Mouse (Mus musculus): Measurements from ENCODE around the gene Vti1b. TPM values are rescaled to one million over a fixed set of nuclear protein-coding genes. Genes with fewer than 3 reads are reported as not detected.

Vti1b gene
- polyA plus RNA-seq, 1 experiment, result 25.8 TPM

DNA sequence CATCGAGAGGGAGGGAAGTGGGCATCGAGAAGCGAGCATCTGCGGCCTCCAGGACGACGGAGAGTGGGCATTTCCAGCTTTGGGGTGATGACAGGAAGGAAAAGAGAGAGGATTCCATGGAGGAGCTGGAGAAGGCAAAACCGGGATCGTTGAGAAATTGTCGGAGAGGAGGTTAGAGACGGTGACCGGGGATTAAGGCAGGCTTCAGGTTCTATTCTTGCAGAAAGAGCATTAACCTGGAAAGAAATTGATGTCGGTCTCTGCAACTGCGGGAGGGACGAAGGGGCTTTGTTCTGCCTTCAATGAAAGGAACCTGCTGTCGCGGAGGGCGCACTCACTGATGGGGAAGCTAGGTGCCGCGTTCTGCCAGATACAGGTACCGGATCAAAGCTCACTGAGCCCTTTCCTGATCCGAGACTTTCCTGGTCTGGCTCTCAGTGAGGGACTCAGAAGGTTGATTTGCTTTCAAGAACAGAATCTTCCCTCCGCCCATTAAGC lies 41.2 kb downstream of the Vti1b start:
- Histone ChIP-seq H3K36me3 (ENCODE audit: control insufficient read depth, insufficient read depth, low read length) (no peaks in the 10 kb centered on the region), H3K27me3 (ENCODE audit: control insufficient read depth, insufficient read depth, low read length) (peaks cover 14% of the 10 kb centered on the region)

DNA sequence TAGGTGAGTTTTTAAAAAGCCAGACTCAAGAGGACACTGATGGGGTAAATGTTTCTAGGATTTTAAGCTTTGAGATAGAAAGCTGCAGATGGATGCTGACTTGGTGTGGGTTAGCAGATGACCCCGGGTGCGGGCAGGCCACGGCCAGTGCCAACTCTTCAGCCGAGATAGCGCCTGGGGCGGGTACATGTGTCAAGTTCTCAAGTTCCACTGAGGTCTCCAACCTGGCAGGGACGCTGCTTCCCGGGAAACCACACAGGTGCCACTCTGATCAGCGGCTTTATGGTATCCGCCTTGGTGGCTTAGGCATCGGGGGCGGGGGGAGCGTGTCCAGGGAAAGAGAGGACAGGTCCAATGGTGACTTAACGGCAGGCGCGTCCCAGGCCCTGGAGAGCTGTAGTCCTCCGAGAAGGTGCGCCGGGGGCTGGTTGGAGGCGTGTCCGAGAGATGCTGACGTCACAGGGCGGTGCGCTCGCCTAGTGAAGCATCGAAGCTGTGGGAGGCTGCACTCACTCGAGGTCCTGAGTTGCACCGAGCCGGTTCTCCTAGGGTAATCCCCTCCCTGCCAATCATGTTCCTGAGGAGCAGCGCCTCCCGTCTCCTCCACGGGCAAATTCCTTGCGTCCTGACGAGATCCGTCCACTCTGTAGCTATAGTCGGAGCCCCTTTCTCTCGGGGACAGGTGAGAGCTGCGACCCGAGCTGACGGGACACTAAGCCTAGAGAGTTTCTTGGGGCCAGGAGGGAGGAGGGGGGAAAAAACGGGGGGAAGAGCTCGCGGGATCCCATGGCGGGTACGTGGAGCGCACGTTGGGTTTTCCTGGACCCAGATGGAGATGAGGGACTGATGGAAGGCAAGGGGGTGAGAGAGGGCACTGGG lies 41.9 kb downstream of the Vti1b start, which contains the start of gene Arg2:
Gene Arg2 (plus strand): TSS at position 479 of the 879 bp plus-strand sequence.
- WGBS, result 3% methylated on average over 47 of the region's 47 CpGs
- H3K27ac ChIP-seq (ENCODE audit: control insufficient read depth, insufficient read depth, low read length), result no peak within 1 kb of the TSS
- H3K27me3 ChIP-seq (ENCODE audit: control insufficient read depth, insufficient read depth, low read length), result peaks cover 14% of the 10 kb centered on the region
- DNase-seq, result peak; percentile 81
- H3K36me3 ChIP-seq (ENCODE audit: control insufficient read depth, insufficient read depth, low read length), result no peaks in the 10 kb centered on the region
- H3K4me1 ChIP-seq (replicated peaks; ENCODE audit: control insufficient read depth, insufficient read depth, low read length), result peaks cover 9% of the 10 kb centered on the region
- peak within 1 kb of the TSS; percentile 38 for H3K4me3 ChIP-seq (ENCODE audit: control insufficient read depth, insufficient read depth, low read length)
- TF ChIP-seq CTCF (IDR thresholded peaks at IDR 0.05; ENCODE audit: borderline replicate concordance, control insufficient read depth, extremely low read depth, insufficient read depth, low read length, poor library complexity) (no peak), POLR2A (IDR thresholded peaks at IDR 0.05; ENCODE audit: control insufficient read depth, extremely low read depth, insufficient read depth, low read length, poor library complexity) (peak; percentile 24; the same call in 1 of the 2 replicates)

More for the DNA sequence above, 41.2 kb downstream of the Vti1b start:
- Histone ChIP-seq H3K4me3 (ENCODE audit: control insufficient read depth, insufficient read depth, low read length) (peak overlapping the region; percentile 38), H3K4me1 (replicated peaks; ENCODE audit: control insufficient read depth, insufficient read depth, low read length) (peaks cover 9% of the 10 kb centered on the region), H3K27ac (ENCODE audit: control insufficient read depth, insufficient read depth, low read length) (no peak overlapping the region)
- no peak for DNase-seq
- 6% methylated on average over 22 of the region's 22 CpGs for WGBS
- TF ChIP-seq CTCF (IDR thresholded peaks at IDR 0.05; ENCODE audit: borderline replicate concordance, control insufficient read depth, extremely low read depth, insufficient read depth, low read length, poor library complexity) (no peak), POLR2A (IDR thresholded peaks at IDR 0.05; ENCODE audit: control insufficient read depth, extremely low read depth, insufficient read depth, low read length, poor library complexity) (no peak)

DNA sequence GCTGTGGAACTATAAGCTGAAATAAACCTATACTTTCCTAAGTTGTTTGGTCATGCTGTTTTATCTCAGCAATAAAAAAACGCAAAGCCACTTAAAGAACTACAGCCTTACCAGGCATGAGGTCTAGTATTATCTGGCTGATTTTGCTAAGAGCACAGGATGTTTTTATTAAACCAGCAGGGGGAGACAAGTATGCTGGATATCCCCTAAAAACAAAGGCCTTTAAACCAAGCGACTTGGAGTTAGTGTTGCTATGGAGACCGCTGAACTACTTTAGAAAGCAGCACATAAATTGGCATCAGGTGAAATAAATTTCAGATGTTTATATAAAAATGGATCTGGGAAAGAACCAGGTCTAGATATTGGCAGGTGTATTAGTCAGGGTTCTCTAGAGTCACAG lies 49.6 kb downstream of the Vti1b start:
- DNase-seq, result no peak
- no peaks in the 10 kb centered on the region for H3K27me3 ChIP-seq (ENCODE audit: control insufficient read depth, insufficient read depth, low read length)
- WGBS, result 43% methylated on average over 3 of the region's 3 CpGs

DNA sequence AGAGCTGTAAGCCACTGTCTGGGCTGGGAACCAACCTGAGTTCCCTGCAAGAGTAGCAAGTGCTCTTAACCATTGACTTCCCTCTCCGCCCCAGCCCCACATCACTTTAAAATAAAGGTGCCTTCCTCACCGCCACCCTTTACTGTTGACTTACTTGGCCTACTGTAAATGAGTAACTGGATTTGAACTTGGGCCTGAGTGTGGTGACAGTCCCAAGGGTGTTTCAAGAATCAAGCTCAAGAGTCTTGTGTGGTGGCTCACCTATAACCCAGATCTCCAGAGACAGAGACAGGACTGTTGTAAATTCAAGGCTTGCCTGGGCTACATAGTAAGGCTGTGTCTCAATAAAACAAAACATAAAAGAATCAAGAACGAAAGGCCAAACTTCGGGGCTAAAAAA lies 53.5 kb downstream of the Vti1b start:
- H3K27ac ChIP-seq (ENCODE audit: control insufficient read depth, insufficient read depth, low read length), result no peak overlapping the region
- H3K27me3 ChIP-seq (ENCODE audit: control insufficient read depth, insufficient read depth, low read length), result no peaks in the 10 kb centered on the region
- no peaks in the 10 kb centered on the region for H3K4me1 ChIP-seq (replicated peaks; ENCODE audit: control insufficient read depth, insufficient read depth, low read length)
- no peak for DNase-seq
- no peak overlapping the region for H3K4me3 ChIP-seq (ENCODE audit: control insufficient read depth, insufficient read depth, low read length)
- no peaks in the 10 kb centered on the region for H3K36me3 ChIP-seq (ENCODE audit: control insufficient read depth, insufficient read depth, low read length)
- no peak for TF ChIP-seq CTCF (IDR thresholded peaks at IDR 0.05; ENCODE audit: borderline replicate concordance, control insufficient read depth, extremely low read depth, insufficient read depth, low read length, poor library complexity)
- no peak for TF ChIP-seq POLR2A (IDR thresholded peaks at IDR 0.05; ENCODE audit: control insufficient read depth, extremely low read depth, insufficient read depth, low read length, poor library complexity)
- WGBS, result 96% methylated on average over 4 of the region's 4 CpGs

More for the DNA sequence above, 49.6 kb downstream of the Vti1b start:
- H3K4me3 ChIP-seq (ENCODE audit: control insufficient read depth, insufficient read depth, low read length), result no peak overlapping the region
- no peak overlapping the region for H3K27ac ChIP-seq (ENCODE audit: control insufficient read depth, insufficient read depth, low read length)
- no peak for TF ChIP-seq CTCF (IDR thresholded peaks at IDR 0.05; ENCODE audit: borderline replicate concordance, control insufficient read depth, extremely low read depth, insufficient read depth, low read length, poor library complexity)
- no peak for TF ChIP-seq POLR2A (IDR thresholded peaks at IDR 0.05; ENCODE audit: control insufficient read depth, extremely low read depth, insufficient read depth, low read length, poor library complexity)
- H3K36me3 ChIP-seq (ENCODE audit: control insufficient read depth, insufficient read depth, low read length), result no peaks in the 10 kb centered on the region
- no peaks in the 10 kb centered on the region for H3K4me1 ChIP-seq (replicated peaks; ENCODE audit: control insufficient read depth, insufficient read depth, low read length)

Other genes starting within 250 kb of the Vti1b start
- 82.4 and 82.7 TPM in 2 replicates for gene Tmem229b, start 165.0 kb downstream of the Vti1b start, polyA plus RNA-seq (2012; rRNA removed)
- gene Plekhh1, start 143.5 kb downstream of the Vti1b start, polyA plus RNA-seq (2012; rRNA removed), result 0.96 and 1.1 TPM in 2 replicates
- 21.3 and 23.6 TPM in 2 replicates for gene Pigh, start 83.0 kb downstream of the Vti1b start, polyA plus RNA-seq (2012; rRNA removed)
- gene Arg2, start 41.9 kb downstream of the Vti1b start, polyA plus RNA-seq (2012; rRNA removed), result 3.2 and 5.1 TPM in 2 replicates
- gene Rdh11, start 19.6 kb upstream of the Vti1b start, polyA plus RNA-seq (2012; rRNA removed), result 19.6 and 21.2 TPM in 2 replicates
- gene Rdh12, start 36.2 kb upstream of the Vti1b start, polyA plus RNA-seq (2012; rRNA removed), result 3.7 and 5.8 TPM in 2 replicates
- 39.0 and 44.0 TPM in 2 replicates for gene Zfyve26, start 123.6 kb upstream of the Vti1b start, polyA plus RNA-seq (2012; rRNA removed)
- 1.1 and 1.4 TPM in 2 replicates for gene Rad51b, start 124.6 kb upstream of the Vti1b start, polyA plus RNA-seq (2012; rRNA removed)

Data from thymus, adult 2 months (tissue).